Mouse (Mus musculus) hindlimb bud, embryonic 11.5 days (tissue): Measurements from ENCODE around the gene Kctd18.

Experiments used
- DNase-seq: peaks from one replicate; pipeline ENCODE4 v3.0.0-alpha.2; 2012; ENCODE audit warnings: low read depth, low spot score; ENCODE audit errors: extremely low spot score

Gene Kctd18

GRCm38 (mm10) chr1:57995432-57996132 lies 23.2 kb downstream of the Kctd18 start, which contains the start of gene Sgo2a:
TSS of gene Sgo2a (plus strand) at chr1:57995971.
- DNase-seq, result peak; percentile 87

DNA sequence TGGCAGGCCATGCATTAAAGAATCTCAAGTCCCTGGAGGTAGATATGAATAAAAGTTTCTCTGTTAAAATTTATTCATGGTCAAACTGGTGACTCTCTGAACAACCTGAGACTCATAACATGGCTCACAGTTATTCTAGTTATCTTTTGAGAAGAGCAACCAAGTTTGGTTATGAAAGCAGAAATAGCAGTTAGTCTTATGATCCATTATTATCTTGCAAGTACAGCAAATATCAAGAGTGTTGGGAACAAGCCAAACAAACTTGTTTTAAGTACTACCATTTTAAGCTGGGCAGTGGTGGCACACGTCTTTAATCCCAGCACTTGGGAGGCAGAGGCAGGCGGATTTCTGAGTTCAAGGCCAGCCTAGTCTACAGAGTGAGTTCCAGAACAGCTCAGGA lies 27.5 kb downstream of the Kctd18 start:
- DNase-seq, result no peak

DNA sequence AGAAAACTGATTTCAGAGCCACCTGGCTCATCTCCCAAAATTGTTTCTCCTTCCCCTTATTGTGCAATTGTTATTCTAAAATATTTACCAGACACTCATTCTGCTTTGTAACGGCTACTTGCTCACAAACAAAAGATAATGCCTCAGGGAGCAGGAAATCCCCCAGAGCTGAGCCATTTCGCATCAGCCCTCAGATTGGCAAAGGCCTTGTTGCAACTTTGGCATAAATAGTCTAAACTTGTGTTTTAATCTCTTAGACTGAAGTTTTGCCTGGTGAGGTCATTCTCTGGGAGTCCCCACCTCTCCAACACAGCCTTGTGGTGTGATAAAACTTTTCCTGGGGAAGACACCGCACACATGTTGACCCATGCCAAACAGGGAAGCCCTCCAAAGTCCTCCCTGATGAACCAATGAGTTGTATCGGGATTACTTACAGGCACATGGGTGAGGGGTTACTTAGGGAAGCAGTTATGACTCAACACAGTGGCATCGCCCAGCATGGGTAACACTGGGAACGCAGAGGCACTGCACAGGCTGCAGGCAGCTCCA lies 29.6 kb downstream of the Kctd18 start:
- DNase-seq, result no peak

DNA sequence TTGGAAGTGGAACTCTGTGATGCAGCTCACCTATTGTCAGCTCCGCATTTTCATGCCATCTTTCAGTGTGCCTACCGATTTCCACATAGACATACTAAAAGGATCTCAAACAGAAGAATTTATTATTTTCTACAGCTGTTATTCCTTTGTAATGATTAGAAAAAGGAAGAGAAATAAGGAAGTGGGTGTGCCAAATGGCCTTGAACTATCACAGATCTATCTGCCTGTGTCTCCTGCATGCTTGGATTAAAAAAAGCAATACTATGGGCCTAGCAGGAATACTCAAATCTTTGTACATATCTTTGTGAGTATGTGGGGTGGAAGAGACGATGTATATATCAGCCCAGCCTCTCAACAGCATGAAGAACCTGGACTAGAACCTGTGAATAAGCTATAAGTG lies 41.9 kb downstream of the Kctd18 start:
- DNase-seq, result no peak

DNA sequence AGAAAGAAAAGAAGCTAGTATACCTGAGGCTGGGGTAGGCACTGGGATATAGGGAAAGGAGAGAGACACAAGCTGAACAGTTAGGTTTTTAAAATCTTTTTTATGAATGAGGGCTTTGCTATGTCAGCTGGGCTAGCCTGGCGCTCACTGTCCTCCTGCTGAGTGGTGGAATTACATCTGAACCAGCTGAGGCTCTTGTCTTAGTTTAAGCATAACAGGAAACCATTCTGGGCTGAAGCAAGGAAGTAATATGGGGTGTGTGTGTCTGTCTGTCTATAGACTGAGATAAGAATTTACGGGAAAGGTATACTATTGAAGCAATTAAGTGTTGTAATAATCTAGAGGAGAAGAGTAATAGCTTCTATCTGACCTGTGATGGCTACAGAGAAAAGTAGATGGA lies 47.2 kb downstream of the Kctd18 start:
- DNase-seq, result no peak

- peak; percentile 61 for DNase-seq
Observed at GRCm38 (mm10) chr1:57969327-57970271, 49.2 kb downstream of the Kctd18 start.

- no peak for DNase-seq
Observed at GRCm38 (mm10) chr1:57955774-57956173, 63.0 kb downstream of the Kctd18 start.

DNA sequence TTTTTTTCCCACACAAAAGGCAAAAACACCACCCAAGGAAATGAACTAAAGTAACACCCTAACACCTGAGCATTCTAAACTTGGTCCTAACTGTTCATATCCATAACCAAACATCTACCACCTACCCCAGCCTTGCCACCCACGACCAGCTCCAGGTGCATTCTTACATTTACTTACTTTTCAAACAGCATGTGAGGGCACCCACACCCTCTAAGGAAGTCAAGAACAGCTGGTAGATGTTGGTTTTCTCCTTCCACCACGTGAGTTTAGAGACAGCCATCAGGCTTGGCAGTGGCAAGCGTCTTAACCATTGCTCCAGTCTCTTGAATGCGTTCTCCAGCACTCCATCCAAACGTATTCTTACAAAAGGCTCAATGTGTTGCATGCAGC lies 64.4 kb downstream of the Kctd18 start:
- DNase-seq, result no peak

DNA sequence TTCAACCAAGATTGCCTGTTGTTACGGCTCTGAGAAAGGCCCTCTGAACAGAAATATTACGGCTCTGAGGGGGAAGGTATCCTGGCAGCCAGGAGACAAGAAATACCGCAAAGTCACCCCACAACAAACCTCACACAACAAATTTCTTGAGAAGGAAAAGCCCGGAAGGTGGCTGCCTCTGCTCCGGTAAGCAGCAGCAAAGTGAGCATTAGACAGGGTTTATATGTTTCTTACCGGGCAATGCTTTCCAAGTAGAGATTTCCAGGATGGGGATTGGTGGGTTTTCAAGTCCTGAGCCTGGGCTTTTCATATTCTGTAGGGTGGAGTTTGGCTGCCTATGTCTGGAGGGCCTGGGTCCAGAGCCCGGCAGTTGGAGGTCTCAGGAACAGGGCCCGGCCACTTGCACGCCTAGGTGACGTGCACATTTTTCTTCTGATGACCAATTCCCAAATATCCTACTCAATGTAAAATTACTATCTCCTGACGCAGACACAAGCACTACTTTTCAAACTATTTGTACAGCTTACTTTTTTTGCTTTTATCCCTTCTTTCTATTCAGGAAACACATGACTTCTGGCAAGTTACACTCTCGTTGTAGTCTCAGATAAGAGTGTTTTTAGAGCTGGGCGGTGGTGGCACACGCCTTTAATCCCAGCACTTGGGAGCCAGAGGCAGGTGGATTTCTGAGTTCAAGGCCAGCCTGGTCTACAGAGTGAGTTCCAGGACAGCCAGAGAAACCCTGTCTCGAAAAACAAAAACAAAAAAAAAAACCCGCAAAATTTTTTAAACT lies 65.0 kb downstream of the Kctd18 start:
- DNase-seq, result no peak

DNA sequence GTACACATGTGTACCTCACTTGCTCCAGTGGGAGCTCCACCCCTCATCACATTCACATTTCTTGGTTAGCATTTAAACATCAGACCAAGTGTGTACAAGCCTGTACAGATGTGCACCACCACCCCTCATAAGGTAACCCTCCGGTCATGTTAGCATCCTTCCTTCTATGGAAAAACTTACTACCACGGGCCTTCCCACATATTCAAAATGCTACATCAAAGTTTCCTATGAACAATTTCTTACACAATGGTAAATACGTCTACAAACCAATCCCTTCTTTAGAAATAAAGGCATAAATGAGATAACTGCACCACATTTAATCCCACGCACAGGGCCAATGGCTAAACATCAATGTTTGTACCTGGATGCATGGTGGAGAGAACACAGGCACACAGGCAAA lies 66.2 kb downstream of the Kctd18 start:
- DNase-seq, result no peak

DNA sequence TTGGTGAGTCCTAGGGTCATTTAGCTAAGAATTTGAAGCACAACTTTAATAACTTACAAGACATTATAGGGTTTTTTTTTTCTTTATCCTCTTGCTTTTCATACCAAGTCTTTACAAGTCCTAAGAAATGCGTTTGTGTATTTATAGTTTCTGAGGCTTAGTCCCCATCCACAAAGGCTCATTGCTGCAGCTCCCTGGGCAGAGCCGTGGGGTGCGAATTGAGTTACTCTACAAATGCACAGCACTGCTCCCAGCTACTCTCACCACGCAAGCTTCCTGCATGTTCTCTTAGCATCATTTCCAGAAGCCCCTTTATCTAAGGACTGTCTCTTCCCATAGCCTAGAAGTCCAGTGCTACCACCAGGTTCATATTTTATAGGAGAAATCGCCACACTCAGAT lies 69.0 kb downstream of the Kctd18 start:
- no peak for DNase-seq

GRCm38 (mm10) chr1:57949195-57949594 lies 69.6 kb downstream of the Kctd18 start:
- no peak for DNase-seq

DNA sequence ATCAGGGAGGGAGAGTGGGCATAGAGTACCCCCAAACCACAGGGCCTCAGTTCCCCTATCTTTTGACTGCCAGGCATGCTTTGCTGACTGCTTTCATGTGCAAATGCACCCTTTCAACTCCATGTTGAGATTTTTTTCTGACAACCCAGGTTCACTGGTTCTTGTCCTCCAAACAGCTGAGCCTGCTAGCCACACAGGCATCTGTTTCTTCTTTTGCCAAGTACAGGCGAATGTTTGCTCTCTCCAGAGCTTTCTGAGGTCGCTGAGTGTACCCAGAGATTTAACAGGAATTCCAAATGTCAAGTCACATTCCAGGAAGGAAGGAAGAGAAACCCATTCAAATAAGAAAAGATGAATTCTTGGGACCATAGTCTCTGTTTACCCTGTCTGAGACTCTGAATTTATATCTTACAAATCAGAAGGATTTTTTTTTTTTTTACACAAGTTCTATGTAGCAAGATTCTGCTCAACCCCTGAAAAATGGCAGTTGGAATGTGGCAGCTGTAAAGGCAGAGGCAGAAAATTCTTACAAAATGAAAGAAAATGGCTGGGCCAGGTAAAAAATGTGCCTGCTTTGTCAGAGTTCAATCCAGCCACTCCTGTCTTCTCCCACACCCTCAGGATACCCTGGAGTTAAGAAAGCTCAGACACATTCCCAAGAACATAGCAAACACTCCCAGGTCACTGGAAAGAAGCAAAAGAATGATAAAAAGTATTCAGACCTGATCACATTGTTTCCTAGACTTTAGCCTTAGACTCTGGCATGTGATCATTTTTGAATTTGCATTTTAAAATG lies 71.0 kb downstream of the Kctd18 start:
- DNase-seq, result no peak

DNA sequence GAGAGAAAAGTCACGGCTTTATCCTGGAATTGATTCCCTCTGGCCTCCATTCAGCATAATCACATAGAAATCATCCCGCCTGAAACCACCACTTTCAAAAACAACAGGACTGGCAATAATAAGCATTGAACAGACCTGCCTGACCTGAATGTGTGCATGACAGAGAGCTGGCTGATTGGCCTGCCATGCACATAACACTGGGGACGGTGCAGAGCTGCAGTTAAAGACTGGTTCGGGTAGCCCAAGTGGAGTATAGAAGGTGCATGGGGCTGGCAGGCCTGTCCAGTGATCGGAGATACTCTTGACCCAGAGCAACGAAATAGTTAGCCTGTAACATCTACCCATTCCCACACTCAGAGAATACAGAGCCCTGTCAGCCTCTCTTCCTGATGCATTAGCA lies 76.5 kb downstream of the Kctd18 start:
- DNase-seq, result no peak

DNA sequence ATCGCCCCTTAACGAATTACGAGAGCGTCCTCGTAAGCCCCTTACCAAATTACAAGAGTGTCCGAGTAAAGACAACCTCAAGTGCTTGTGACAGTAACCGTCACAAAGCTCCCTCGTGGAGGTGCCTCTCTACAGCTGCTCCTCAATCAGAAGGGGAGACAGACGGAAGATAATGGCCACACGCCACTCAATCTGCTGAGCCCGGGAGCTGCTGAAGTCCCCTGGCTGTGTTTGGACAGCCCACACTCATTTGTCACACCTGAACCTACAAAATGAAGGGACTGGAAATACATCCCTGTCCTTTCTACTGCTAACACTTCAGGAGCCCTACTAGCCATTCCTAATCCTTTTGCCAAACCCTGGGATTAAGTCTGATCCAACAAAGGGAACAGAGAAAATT lies 77.0 kb downstream of the Kctd18 start:
- DNase-seq, result no peak

GRCm38 (mm10) chr1:57941095-57941494 lies 77.7 kb downstream of the Kctd18 start:
- no peak for DNase-seq

GRCm38 (mm10) chr1:57940691-57941090 lies 78.1 kb downstream of the Kctd18 start:
- DNase-seq, result no peak

- DNase-seq, result no peak
Observed at GRCm38 (mm10) chr1:57934287-57934686, 84.5 kb downstream of the Kctd18 start.

DNA sequence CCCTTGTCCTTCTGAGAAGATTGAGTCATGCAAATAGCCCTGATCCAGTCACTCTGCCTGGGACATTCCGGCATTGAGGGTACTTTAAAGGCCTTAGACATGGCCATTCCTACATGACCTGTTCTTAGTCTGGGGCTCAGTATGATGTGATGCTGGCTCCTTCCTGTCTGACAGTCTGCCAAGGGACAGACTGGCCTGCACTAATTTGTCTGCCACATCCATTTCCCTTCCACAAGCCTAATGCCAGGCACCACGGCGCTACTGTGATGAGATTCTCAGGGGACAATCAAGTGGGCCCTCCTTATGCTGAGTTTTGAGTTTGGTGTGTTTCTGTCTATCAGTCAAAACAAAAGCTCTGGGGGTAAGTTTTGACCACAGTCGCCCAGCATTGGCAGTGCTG lies 100.2 kb downstream of the Kctd18 start:
- DNase-seq, result no peak

GRCm38 (mm10) chr1:57917342-57917741 lies 101.4 kb downstream of the Kctd18 start:
- no peak for DNase-seq
